Mouse (Mus musculus) layer of hippocampus, postnatal 14 days (tissue): Measurements from ENCODE around the gene Rbsn. TPM values are rescaled to one million over a fixed set of nuclear protein-coding genes. Genes with fewer than 3 reads are reported as not detected.

ENCODE experiments used
- DNase-seq, 2 experiments: peaks; one replicate each; pipeline ENCODE4 v3.0.0; 2021 to 2022; ENCODE audit warnings: low spot score in 2 of 2, mixed read lengths in 1 of 2
- long read RNA-seq, 2 experiments: library from polyadenylated mRNA; stranded (forward); transcript quantifications; one replicate each; pipeline ENCODE4 v2.0.0; 2021
- total RNA-seq, 2 experiments: library from RNA; stranded (reverse); gene quantifications; 2 replicates each; pipeline ENCODE4 v1.2.3; 2021

Rbsn gene
- total RNA-seq = 10 to 100 TPM; 28.8 to 36.5 TPM
- long read RNA-seq, experiment 1, full-length matches to known transcripts = 20 of 28 reads
- long read RNA-seq, experiment 1, partial matches to known transcripts = 0 of 28 reads
- long read RNA-seq, experiment 1, other reads (novel, unspliced or antisense) = 8 of 28 reads
- long read RNA-seq, experiment 2, full-length matches to known transcripts = 17 of 26 reads
- long read RNA-seq, experiment 2, partial matches to known transcripts = 2 of 26 reads
- long read RNA-seq, experiment 2, other reads (novel, unspliced or antisense) = 7 of 26 reads

- peak; percentile 87 to 92 for DNase-seq
Observed at GRCm38 (mm10) chr6:92214773-92215449, at the start of gene Rbsn. Gene Rbsn, minus strand, starts transcription at chr6:92214925.

DNA sequence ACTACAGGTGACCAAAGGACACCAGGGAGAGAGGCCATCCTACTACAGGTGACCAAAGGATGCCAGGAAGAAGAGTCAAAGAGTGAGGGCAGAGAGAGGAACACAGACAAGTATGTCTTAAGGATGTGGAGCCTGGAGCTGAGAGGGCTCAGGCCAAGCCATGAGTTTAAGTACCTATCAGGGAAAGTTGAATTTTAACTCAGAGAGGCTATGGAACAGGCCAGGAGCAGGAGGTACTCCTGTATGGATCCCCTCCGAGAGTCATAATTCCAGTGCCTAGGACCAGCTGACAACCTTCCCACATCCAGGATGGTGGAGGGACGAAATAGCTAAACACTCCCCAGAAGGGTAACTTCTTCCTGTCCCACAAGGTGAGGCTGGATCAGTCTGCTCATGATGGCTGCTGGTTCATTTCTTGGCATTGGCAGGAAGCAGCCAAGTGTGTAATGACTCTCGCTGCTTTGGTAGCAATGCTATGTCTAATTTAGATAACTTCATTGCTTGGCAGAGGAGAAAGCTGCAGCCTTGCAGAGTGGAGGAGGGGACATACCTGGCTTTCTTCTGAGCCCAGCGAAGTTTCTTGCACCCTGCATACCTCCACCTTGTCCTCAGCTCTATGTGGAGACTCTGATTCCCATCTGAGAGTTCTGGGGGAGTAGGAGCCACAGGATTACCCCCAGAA, 46.6 kb upstream of the Rbsn start:
- no peak for DNase-seq

DNA sequence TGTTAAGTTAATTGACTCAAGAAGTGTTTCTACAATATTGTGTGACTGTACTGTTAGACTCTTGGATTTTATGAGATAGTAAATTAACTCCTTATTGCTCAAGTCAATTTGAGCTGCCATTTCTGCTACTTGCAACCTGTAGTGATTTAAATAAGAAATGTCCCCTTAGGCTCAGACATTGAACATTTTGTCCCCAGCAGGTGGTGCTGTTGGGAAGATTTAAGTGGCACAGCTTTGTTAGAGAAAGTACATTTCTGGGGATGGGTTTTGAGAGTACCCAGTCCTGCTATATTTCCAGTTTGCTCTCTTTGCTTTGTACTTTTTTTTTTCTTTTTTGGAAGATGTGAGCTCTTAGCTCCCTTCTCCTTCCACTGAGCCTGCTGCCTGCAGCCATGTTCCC, 40.6 kb upstream of the Rbsn start:
- DNase-seq = no peak

GRCm38 (mm10) chr6:92253253-92253870, 38.6 kb upstream of the Rbsn start:
- no peak for DNase-seq

DNA sequence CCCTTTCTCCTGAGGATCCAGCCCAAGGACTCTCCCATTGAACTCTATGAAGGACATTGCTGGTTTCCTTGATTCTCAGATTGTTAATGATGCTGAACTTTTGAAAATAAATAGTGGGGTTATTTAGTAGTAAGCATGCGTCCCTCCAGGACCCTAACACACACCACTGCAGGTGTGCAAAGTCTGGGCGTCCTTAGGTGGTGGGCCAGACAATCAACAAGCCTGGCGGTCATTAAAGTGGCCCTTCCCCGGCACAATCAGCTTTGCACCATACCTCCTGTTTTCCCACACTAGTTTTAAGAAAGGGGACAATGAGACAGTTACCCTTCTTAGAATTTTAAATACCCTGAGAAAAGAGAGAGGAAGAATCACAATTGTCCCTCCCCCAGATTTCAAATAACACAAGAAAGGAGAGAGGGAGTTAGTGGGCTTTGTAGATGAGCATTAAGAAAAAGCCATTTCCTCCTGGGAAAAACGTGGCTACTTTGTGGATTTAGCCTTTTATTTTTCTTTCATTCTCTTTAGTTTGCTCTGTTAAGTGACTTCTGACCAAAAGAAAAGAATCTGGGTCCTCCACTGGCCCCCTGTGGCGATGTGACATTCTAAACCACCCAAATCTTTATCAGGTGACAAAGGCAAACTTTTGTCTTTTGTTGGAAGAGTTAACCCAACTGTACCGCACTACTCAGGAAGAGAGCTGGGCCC, 32.6 kb upstream of the Rbsn start:
- no peak for DNase-seq

- DNase-seq = no peak
Observed at GRCm38 (mm10) chr6:92246335-92246734, 31.6 kb upstream of the Rbsn start.

- DNase-seq = no peak
Observed at GRCm38 (mm10) chr6:92244591-92244990, 29.9 kb upstream of the Rbsn start, which contains the start of gene Trh. Gene Trh, minus strand, starts transcription at chr6:92244650.

- DNase-seq = peak in 1 of 2 experiments; percentile 32
Observed at GRCm38 (mm10) chr6:92241178-92241906, 26.6 kb upstream of the Rbsn start.

DNA sequence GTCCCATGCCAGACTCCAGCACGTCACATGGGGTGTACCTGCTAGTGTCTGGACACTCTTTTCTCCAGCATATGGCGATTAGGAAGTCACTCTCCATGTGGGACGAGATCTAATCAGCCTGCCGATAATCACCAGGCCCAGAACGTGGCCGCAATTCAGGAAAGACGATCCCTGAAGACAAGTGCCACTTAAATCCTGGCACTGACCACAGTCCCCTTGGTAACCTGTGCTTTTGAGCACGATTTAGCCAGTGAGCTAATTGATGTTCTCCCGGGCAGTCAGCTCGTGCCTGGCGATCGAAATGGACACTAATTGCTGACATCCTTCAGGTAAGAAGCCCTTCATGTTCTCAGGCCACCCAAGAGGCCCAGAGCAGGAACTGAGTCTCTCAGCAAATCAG, 20.3 kb upstream of the Rbsn start:
- DNase-seq = no peak

DNA sequence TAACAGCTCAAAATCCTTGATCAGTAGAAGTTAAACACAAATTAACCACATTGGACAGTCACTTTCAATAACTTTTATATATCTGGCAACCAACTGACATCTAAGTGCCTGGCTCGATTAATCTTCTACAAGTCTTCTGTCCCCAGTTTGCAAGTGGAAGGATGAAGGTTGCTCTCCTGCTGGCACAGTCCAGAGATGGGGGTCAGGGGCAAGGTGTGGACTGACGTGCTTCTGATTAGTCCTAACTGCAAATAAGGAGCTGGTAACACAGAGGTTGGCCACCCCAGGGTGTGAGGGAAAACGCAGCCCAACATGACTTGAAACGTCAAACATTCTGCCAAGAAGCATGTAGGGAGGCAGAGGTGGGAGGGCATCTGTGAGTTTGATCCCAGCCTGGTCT, 17.0 kb upstream of the Rbsn start:
- DNase-seq = no peak

DNA sequence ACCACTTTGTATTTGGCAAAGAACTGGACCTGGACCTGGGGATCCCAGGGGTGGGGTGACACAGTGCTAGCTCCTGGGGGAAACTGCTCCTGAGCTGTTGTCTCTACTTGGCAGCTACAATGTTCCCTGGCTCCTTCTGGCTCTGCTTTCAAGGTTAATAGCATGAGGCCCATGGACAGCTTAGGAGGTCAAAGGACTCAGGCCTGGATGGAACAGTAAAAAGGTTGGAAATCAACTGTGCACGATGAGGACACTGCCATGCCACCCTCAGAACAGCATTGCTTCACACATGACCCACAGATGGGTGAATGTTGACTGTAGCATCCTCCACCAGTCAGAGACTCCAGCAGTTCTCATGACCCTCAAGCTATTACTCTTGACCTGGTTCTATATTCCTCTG, 16.6 kb upstream of the Rbsn start:
- no peak for DNase-seq

DNA sequence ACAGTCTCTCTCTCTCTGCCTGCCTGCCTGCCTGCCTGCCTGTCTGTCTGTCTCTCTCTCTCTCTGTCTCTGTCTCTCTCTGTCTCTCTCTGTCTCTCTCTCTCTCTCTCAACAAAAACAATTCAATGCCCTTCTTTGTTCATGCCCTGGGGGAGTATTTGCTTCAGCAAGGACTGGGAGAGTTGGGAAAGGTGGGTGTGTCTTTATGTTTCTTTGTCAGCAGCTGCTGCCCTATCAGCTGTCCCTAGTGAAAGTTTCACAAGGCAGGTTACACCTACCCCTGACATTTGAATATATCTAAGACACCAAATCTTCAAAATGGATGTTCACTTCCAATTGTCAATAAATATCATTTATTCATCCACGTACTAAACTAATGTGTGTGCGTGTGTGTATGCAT, 14.9 kb upstream of the Rbsn start:
- DNase-seq = no peak

DNA sequence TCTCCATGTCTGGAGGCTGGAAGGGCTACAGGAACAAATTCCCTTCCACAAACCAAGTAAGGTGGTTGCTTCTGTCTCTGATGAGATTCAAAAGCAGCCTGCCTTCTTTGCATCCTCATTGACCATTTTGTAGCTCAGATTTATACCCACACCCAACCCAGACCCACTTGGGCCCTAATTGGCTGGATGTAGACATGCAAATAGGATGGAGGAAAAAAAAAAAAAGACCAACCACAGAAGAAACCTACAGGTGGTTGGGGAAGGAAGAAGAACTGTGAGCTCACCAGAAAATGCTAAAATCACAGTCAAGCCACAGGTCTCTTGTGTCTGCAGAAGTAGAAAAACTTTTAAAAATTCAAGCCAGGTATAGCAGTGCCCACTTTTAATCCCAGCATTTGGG, 14.4 kb upstream of the Rbsn start:
- DNase-seq = no peak

- peak in 1 of 2 experiments; percentile 4 for DNase-seq
Observed at GRCm38 (mm10) chr6:92224981-92225380, 10.3 kb upstream of the Rbsn start.

DNA sequence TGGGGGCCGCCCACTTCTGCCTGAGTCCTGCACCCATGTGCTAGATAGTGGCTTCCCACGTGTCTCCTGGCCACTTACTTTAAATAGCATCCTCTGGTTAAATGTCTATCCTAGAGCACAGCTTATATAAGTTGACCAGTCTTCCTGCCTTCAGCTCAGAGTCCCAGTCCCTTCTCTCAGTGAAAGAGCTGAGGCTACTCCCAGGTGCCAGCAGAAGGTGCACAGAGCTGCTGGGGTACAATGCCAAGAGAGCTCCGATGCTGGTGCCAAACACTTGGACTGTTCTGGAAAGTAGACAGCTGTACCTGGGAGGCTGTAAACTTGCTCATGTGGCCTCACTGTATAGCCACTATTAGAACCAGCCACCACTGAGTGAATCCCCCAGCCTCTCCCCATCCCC, 7.3 kb upstream of the Rbsn start:
- DNase-seq = no peak

GRCm38 (mm10) chr6:92221604-92222003, 6.9 kb upstream of the Rbsn start:
- no peak for DNase-seq

DNA sequence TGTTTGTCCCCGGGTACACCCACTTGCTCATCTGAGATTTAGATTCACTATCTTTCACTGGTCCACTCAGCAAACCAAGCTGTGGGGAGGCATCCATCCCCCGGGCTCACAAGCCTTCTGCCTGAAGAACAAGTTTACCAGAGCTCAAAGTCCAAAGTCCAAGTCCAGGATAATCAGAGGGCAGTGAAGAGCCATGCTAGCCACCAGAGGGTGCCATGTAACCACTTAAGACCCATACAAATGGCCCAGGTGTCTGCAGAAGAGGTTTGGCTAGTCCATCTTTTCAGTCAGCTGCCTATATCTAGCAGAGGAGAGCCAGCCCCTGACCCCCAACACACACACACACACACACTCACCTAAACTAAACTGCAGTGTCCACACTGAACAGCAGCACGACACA, 4.7 kb upstream of the Rbsn start:
- peak; percentile 22 to 44 for DNase-seq

- peak in 1 of 2 experiments; percentile 25 for DNase-seq
Observed at GRCm38 (mm10) chr6:92214055-92214772, 511 bp downstream of the Rbsn start.

GRCm38 (mm10) chr6:92199414-92199813, 15.3 kb downstream of the Rbsn start:
- DNase-seq = no peak

DNA sequence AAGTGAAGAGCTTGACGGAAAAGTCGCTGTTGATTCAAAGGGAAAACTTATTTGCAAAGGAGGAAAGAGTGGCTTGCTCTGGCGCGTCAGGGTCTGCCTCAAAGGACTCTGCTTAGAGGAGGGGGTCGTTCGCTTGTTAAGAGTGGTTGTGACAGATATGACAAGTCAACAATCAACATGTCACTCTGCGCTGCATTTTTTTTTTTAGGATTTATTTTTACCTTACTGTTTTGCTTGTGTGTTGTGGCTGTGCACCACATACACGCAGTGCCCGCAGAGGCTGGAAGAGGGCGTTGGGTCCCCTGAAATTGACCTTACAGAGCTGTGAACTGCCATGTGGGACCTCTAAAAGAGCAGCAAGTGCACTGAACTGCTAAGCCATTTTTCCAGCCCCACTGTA, 30.5 kb downstream of the Rbsn start:
- no peak for DNase-seq
